Mouse (Mus musculus): ENCODE measurements at regions not wholly inside any gene's neighbourhood (a gene's known extent, or its start where the extent isn't known, plus 50 kb on each side); places are given as distances from the start of the nearest gene placed in this dataset.
"Not testable (repeated sequence)": the region's sequence is repeated elsewhere in the genome, so short reads cannot be mapped to it uniquely, and the experiment has no call there.

DNA sequence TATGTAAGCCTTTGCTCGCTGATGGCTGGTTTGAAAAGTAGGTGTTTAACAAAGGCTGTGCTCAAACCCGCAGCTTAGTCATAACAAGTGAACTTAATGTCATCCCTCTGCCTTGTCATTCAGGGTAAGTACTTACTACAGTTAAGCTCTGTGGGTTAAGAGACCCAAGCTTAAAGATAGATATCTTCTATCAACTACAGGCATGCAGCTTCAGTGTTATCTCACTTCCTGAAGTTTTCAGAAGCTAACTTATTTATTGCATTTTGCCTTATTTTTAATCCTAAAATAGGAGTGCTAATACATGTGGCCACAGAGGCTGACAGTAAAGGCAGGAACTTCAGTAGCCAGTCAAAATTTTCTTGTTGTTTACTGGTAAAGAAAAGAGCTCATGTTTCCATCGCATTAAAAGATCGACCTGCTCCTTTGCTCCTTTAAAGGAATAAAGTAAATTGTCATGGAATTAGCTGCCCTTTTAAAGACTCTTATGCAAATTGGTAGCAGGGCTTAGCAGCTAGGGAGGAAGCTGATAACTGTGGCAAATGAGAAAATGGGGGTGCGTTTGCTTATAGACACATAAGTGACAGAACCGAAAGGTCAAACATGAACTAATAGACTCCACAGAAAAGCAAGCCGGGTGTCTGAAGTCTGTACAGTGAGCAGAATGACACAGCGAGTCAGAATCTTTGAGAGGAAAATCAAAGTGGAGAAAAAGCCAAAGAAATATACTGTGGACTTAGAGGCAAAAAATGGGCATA lies 55.9 kb upstream of the Inpp4b start:
- DNase-seq = no peak

DNA sequence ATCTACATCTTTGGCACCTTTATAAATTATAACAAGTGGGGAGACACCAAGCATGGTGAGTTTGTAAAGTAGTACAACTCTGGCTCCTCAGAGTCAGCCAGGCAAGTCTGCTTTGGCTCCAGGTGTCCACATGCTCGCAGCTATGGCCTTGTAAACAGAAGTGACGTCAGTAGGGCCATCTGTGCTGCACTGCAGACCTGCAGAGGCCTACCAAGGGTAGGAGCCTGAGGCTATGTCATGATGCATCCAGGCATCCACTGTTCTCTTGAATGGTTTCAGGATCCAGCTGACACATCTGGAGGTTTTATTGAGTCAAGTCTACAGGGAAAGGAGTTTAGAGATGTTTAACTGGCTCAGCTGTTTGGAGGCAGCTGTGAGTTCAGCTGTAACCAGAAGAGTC lies 82.3 kb upstream of the Inpp4b start:
- DNase-seq = no peak

DNA sequence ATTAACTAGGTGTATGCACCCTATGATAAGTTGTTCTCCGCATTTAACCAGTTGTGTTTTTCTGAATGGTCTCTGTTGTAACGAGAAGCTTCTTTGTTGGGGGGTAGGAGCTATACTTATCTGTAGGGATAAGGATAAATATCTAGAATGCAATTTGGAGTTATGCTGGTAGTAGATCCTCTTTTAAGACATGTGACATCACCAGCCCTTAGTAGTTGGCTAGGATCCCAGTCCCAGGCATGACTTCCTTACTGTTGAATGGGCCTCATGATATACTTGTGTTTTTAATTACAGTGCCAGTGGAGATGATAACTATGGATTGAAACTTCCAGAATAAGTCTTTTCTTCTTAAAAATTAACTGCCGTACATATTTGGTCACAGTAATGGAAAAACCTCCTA lies 118.5 kb upstream of the Inpp4b start:
- DNase-seq = no peak

DNA sequence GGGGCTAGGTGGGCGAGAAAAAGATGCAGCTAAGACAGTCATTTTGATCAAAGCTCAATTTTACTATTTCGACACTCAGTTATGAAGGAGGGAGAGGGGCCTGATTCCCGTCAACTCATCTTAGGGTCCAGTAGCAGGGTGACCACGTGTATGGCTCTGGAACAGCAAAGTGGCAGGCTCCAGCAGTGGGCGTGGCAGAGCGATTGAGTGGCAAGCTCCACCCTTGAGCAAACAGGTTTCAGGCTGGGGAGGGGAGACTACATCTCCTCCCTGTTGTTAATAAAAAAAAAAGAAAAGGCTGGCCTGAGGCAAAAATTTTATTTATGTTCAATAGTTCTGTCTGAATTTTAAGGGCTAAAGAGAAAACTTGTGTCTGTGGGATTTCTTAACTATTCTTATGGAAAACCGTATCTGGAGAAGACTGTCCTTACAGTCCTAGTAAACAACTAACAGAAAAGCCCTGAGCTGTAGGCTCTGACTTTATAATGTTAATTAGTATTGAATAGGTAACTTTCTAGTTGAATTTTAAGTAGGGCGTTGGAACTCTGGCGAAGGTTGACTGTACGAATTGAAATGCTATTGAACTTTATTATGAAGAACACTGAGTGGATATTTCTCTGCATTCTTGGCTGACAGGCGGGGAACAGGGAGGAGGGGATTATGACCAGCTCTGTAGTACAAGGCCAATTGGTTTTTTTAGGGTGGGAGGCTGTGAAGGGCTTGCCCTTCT lies 155.1 kb upstream of the Inpp4b start:
- DNase-seq = not testable (repeated sequence)

DNA sequence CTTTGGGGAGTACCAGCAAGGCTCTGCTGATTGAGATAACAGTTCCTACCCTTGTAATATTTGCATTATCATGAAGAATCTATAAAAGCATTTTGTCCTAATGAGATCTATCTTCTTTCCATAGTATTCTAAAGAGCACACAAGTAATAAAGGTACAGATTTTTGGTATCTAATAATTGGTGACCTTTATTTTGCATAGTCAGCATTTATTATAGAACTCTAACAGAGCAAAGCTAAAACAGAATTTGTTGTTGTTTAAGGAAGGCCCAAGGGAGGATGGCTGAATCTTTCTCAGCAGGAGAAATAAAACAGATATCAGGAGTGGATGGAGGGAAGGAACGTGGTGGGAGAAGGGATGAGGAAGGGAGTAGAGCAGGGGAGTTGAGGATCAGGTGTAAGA lies 160.8 kb upstream of the Usp38 start:
- no peak for DNase-seq

DNA sequence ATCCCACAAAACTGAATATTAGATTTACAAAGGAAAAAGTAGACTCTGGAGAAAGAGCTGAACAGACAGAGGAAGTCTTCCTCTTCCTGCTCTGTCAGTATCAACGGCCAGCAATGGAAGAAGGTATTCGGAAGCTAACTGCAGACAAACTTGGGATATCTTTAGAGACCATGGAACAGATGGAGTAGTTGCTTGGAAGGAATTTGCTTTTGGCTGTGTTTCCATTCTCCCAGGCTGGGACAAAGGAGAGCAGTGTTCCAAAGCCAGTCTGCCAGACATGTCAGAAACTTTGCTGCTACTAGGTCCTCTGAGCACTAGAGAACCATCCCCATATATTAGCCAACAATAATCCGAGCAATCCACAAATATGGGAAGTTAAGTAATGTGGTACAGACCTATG lies 132.5 kb upstream of the Usp38 start:
- peak; percentile 8 to 34 for DNase-seq

DNA sequence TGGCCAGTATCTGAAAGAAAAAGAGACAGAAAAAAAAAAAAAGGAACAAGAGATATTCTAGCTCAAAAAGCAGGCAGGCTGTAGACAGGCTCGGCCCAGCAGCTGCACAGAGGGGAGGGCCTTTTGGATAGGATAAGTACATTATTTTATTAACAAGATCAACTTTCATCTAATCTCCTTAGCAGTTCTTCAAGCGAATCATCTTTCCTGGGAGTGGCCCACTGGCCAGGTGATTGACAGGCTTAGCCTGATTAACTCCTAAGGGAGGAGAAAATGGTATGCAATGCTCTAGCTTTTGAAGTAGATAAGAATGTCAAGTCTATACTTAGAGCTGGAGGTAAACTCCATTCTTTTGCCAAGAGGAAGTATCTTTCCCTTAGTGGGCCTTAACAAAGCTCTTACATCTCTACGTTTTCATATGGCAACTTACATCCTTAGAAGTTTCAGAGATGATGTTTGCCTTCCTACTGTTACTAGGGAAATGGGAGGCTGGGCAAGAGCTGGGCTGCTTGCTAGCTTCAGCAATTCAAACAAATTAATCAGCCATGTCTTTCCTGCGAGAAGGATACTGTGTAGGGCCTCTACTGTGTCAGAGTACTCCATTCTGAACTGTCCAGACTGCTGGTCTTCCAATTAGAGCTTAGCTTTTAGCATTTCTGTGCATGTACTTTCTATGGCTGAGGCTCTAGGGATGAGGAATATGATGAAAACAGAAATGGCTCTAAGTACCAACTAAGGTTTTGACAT lies 92.2 kb upstream of the Usp38 start:
- no peak for DNase-seq

DNA sequence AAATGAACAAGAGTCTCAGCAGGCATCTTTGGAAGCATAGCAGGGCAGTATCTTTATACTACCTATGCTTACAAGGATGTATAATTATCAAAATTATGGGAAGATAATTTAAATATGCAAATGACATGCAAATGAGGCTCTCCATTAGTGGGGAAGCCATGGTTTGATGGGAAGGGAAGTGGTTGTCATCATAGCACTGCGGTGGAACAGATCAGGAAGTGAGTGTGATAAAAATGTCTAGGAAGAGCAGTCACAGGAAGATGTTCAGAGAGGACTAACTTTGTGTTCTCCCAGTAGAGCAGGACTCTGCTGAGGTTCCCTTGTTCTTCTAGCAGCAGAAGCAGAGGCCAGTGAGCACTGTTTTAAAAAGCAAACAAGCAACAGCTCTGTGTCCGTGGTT lies 84.2 kb upstream of the Usp38 start:
- no peak for DNase-seq

DNA sequence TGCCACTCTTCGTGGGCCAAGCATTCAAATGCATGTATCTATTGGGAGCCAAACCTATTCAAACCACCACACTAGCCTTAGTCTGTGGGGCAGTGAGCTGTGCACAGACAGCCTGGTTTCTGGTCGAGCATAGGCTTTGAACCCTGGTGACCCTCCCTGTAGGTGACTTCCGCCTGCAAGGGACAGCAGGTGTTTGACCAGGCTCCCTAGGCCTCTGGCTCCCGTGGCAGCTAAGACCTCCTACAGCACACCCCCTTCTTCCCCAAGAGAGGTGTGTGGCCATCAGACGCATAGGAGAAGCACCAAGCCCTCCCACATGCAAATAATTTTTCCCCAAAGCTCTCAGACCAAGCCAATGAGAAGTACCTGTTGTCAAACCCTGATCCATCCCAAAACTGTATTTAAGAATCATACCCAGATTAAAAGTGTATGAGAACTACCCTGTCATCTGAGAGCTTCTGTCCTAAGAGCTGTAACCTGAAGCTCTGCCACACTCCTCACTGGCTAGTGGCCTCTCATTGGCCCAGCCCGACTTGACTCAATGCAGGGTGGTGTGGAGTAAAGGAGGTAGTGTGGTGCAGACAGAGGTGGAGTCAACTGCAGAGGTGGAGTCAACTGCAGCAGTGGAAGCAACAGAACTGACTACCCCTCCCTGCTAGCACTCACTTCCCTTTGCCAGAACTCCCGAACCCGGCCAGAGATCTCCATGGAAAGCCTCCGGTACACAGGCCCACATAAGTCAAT lies 82.5 kb upstream of the Usp38 start:
- no peak for DNase-seq

DNA sequence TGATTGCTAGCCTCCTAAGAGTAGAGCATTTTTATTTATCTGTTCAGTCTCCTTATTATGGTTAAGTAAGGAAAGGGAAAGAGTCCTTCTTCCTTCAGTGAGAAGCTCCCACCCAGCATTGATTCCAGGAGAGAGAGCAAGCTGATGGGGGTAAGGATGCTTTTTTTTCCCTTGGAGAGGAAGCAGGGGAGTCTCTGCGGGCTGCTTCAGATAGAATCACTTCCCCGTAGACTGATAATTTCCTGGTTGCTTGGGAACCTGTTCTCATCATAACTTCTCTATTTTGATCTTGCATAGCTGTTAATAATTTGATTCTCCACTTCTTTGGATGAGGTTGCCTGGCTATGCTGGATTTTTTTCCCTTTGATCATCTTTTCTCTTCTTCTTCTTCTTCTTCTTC lies 80.5 kb upstream of the Usp38 start:
- no peak for DNase-seq

DNA sequence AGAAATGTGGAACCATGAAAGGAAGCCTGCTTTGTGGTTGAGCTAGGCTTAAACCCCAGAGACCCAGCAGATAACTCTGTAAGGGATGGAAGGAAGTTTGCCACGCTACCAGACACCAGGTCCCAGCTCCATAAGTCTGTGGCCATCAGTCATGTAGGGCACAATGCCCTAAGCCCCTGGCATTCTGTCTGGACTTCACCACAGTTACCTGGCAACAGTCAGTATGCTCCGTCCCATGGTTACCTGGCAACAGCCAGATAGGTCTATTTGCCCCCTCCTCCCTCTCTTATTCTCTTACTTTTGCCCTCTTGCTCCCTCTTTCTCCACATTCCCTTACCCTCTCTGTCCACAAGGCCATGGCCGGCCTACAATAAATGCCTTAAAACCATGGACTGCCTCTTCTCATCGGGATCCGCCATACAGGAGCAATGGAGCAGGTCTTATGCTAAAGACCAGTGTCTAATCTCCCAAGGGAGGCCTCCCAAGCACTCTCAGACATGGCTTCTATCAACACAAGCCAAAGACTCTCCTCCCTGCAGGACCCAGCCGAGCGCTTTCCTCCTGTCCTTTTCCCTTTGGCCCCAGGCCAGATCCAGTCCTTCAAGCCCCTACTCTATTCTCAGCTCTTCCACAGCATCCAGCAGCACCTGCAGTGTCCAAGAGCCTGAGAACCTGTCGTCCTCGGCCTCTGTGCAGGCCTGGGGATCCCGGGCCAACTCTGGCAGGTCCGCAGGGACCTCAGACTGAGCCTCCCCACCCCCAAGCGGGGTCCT lies 66.3 kb upstream of the Usp38 start:
- DNase-seq = peak; percentile 64 to 71

DNA sequence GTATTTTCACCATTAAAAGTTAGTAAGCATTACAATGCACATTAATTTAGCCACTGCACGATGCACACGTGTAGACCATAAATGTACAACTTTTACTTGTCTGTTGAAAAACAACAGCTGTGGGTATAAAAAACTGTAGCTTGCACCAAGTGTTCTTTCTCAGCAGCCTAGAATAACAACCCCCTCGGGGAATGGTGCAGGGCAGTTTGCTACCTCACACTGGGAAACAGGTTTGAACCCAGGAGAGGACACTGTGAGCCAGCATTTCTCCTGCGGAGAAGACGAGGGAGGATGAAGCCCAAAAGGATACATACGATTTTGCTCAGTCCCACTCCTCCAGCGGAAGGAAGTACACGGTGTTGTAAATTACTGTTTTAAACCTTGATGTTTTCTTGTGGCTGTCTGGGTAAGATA lies 65.2 kb upstream of the Usp38 start:
- no peak for DNase-seq

DNA sequence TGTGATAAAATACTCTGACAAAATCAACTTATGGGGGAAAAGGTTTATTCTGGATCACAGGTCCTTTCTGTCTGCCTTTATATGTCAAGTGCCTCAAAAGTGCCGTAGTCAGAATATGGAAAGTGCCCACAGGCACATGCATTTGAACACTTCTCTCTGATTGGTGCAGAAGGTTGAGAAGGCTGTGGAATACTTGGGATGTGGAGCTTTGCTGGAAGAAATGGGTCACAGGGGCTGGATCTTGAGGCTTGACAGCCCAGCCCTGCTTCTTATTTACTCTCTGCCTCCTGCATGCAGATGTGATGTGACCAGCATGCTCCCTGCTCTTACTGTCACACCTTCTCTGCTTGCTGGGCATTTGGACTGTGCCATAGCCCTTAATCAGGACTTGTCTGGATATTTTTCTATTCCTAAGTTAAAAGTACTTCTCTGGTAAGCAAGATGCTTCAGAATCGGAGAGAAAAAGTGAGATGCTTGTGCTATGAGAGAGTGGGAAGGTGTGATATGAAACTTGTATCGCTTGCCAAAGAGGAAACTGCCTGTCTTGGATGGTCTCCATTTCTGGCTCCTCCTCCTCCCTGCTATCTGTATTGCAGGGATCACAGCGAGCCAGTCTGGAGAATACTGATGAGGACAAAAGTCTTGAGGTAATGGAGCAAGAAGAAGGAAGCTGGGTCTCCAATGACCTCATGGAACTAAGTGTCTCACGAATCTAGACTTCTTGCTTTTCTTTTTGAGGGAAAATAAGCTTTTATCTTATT lies 54.5 kb upstream of the Usp38 start:
- no peak for DNase-seq

DNA sequence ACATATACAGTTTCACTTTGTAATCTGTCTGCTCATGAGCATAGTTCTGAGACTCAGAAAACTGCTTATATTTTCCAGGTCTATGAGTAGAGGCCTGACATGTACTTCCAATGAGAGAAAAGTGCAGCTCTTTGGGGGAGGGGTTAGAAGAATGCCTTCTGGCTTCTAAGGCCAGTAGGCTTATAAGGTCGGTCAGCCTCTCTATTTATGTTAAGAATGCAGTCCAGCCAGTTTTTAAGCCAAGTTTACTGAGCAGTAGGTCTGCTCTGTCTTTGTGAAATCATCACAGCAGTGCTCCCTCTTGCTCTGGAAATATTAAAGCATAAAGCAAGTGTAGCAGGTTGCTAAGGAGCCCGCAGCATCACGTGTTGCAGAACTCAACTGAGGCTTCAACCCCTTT lies 53.8 kb upstream of the Usp38 start:
- no peak for DNase-seq

DNA sequence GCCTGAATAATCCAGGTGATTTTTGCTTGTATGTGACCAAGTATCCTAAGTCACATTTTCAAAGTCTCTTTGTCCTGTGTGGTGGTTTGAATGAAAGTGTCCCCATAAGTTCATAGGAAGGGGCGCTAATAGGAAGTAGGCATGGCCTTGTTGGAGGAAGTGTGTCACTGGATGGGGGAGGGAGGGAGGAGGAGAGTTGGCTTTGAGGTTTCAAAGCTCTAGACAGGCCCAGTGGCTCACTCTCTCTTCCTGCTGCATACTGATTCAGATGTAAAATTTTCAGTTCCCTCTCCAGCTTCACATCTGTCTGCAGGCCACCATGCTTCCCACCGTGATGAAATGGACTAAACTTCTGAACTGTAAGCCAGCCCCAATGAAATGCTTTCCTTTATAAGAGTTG lies 52.0 kb upstream of the Usp38 start:
- no peak for DNase-seq

Measured in cerebellum, postnatal 10 days (tissue).